Mouse (Mus musculus) telencephalon, adult 2 months (tissue): ENCODE data around the gene Sdhaf2.

Experiments
- DNase-seq: peaks from one replicate; pipeline ENCODE4 v3.0.0-alpha.2; 2011; ENCODE audit warnings: low read depth, low spot score

Sdhaf2 gene

DNA sequence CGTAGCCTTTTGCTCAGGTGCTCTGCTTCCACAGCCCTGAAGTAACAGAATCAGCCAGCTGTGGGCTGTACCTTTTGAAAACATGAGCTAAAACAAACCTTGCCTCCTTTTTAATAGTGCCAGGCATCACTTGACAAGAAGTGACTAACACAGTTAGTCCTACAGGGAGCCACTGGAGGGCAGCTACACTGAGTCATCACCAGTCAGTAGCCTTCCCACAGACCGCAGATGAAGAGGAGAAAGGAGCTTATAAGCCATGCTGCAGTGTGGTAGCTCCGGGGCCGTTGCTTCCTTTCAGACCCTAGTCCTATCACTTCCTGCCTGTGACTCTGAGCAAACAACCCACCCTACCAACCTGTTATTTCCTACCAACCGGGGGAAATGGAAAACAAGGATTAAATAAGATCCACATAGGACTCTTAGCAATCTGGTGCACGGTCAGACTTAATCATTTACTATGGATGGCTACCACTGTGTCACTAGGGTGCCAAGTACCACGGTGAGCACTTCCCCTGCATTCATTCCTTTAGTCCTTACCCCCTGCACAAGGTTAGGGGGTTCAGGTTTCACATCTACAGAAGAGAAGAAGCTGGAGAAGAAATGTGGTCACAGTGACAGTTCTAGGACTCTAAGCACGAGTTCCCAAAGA, 28.3 kb downstream of the Sdhaf2 start:
- DNase-seq, result no peak

- DNase-seq, result no peak
Observed at GRCm38 (mm10) chr19:10496976-10497375, 29.0 kb downstream of the Sdhaf2 start.

DNA sequence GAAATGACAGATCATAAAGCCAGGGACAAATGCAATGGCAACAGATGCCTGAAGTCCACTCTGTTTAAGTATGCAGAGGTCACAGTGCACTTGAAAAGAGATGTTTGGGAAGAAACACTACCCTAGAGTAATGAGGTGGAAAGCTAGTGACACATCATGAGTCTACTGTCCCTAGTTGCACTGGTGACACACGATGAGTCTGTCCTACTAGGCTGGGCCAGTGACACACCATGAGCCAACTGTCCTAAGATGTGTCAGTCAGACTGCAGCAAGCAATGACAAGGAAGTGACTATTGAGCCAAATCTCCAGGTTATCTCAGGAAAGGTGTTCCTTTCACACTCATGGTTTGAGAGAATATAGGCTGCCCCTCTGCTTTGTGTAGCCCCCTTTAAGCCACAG, 30.3 kb downstream of the Sdhaf2 start:
- no peak for DNase-seq

DNA sequence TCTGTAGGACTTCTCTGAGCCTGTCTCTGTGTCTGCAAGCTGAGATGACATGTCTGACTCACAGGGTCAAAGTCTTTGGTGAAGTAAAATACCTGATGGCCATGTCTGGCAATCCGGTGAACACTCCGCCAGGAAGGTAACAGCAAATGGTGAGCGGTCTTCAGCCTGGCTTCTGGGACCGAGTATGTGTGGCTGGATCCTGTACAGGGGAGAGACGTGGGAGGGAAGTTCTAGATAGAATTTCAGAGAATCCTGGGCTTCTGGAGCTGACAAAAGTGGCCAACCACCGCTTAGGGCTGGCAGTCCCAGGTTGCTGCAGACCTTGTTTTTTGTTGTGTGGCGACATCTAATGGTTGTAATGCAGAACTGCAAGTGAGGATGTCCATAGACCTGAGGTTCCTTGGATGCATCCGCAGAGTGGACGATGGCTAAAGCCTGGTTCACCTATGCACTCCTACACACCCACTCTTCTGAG, 39.6 kb downstream of the Sdhaf2 start:
- DNase-seq, result no peak

- DNase-seq, result no peak
Observed at GRCm38 (mm10) chr19:10482703-10483102, 43.2 kb downstream of the Sdhaf2 start, which contains the start of gene Ppp1r32. Gene Ppp1r32 (minus strand): TSS chr19:10482928.

- DNase-seq, result no peak
Observed at GRCm38 (mm10) chr19:10479541-10479940, 46.4 kb downstream of the Sdhaf2 start.

GRCm38 (mm10) chr19:10473779-10474178, 52.2 kb downstream of the Sdhaf2 start:
- no peak for DNase-seq

DNA sequence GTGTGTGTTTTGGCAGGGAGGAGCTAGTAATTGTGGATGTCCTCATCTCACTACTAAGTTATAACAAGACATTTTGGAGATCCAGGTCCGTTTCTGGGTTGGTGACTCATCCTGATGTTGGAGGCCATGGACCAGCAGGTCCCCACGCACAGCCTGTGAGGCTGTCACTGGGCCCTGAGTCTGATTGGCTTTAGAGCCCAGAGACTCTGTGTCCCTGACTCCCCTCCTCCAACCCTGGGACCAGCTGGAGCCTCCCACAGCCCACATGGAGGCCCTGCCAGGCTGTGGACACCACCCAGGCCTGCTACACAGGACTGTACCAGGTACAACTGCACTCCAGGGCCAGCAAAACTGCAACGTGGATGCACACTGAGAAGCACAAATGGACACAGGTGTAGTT, 53.0 kb downstream of the Sdhaf2 start:
- DNase-seq, result peak; percentile 38

- peak; percentile 60 for DNase-seq
Observed at GRCm38 (mm10) chr19:10469171-10469658, 56.7 kb downstream of the Sdhaf2 start.

DNA sequence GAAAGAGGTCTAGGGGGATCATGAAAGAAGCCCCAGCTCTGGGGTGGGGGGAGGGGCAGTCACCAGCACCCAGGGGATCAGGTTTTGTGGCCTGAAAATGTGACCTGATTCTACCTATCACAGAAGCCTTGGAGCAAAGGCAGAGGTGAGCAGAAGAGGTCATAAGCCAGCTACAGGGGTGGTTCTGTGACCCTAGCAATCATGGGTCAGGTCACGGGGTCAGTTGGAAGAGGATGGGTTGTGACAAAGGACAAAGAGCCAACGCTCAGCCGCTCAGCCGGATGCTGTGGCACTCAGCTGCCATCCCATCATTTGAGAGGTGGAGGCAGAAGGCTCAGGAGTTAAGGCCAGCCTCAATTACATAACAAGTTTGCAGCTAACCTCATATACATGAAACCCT, 61.5 kb downstream of the Sdhaf2 start:
- no peak for DNase-seq

GRCm38 (mm10) chr19:10461584-10461983, 64.4 kb downstream of the Sdhaf2 start:
- no peak for DNase-seq

GRCm38 (mm10) chr19:10459907-10460306, 66.0 kb downstream of the Sdhaf2 start:
- DNase-seq, result no peak

GRCm38 (mm10) chr19:10458096-10458495, 67.8 kb downstream of the Sdhaf2 start:
- DNase-seq, result no peak

DNA sequence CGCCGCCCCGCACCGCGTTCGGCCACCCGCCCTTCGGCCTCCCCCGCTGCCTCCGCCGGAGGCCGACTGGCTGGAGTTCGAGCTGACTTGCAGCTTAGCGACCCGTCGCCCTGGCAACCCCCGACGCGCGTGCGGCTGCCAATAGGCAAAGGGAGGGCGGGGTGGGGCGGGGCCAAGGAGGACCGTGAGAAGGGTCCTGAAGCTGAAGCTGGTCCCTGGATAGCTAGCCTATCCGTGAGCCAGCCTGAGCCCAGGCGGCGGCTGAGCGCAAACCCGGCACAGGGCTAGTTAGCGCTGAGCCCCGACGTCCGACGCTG, 68.5 kb downstream of the Sdhaf2 start:
- no peak for DNase-seq

DNA sequence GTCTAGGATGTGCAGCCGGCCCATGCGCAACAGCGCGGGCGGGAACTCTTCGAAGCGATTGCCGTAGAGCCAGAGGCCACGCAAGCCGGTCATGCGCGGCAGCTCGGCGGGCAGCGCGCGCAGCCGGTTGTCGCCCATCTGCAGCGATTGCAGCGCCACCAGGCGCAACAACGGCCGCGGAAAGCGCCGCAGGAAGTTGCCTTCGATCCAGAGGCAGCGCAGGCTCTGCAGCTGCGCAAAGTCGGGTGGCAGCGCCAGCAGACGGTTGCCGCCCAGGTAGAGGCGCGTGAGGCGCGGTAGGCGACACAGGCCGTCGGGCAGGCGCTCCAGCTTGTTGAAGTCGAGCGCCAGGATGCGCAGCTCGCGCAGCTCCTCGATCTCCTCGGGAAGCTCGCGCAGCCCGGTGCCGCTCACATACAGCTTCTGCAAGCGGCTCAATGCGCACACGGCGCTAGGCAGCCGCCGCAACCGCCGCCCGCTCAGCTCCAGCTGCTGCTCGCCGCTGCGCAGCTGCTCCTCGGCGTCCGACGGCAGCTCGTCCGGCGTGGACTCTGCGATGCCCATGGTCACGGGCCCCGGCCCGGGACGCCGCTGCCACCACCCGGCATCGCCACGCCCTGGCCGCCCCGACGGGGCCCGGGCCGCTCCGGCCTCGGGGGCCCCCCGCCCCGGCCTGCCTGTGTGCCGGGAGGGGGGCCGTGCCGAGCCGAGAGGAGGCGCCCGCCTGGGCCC, 69.0 kb downstream of the Sdhaf2 start, which contains the start of gene Lrrc10b:
TSS of gene Lrrc10b (minus strand) at position 722 of the 732 bp plus-strand sequence.
- DNase-seq, result no peak

DNA sequence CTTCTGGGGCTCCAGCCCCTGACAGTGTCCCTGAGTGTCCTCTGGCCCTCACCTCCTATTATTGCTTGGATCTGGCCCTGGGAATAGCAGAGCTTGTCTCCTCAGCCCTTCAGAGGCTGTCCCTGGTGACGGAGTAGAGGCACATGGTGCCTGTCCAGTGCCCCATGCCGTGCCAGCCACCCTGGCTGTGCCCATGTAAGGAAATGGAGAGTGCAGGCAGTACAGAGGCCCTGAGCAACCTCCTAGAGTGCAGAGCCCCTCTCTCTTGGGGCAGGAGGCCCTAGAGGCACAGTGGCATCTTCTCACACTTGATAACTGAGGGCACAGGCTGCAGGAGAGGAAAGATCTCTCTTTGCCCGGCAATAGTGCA, 70.5 kb downstream of the Sdhaf2 start:
- no peak for DNase-seq

DNA sequence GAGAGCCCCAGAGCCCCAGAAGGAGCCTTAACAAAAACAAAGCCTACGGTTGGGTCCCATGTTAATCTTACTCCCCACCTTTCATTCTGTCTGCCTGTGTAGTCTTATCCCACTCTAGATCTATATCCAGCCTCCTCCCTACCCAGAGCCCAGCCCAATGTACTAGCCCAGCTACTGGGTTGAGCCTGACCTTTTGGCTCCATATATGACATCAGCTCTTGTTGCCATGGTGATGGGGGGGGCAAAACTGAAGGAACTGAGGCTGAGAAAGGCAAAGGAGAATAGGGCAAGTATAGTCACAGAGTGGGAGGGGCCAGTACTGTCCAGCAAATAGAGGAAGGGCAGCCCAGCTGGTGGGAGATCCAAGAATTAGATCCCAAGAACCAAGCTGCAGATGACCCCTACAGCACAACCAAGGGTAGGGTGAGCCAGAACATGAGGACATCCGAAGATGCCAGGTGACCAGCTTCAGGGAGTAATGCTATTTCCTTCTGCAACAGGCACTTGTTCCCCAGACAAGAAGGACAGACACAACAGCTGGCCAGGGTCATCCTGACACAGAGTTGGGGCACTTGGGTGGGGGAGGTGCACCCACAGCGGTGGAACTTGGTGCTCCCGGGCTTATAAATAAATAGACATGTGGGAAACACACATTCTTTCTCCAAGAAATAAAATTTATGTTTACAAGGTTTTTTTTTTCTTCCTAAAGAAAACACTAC, 71.1 kb downstream of the Sdhaf2 start:
- DNase-seq, result no peak
